Mouse (Mus musculus) layer of hippocampus, postnatal 14 days (tissue): ENCODE measurements around the gene Wdr41. TPM values are rescaled to one million over a fixed set of nuclear protein-coding genes. Genes with fewer than 3 reads are reported as not detected.

Experiments used
- DNase-seq, 2 experiments: peaks; one replicate each; pipeline ENCODE4 v3.0.0; 2021 to 2022; ENCODE audit warnings: low spot score in 2 of 2, mixed read lengths in 1 of 2
- total RNA-seq, 2 experiments: library from RNA; stranded (reverse); gene quantifications; 2 replicates each; pipeline ENCODE4 v1.2.3; 2021

The Wdr41 gene
- total RNA-seq, 2 experiments from 2014 or later = 22.5 to 23.7 TPM

DNA sequence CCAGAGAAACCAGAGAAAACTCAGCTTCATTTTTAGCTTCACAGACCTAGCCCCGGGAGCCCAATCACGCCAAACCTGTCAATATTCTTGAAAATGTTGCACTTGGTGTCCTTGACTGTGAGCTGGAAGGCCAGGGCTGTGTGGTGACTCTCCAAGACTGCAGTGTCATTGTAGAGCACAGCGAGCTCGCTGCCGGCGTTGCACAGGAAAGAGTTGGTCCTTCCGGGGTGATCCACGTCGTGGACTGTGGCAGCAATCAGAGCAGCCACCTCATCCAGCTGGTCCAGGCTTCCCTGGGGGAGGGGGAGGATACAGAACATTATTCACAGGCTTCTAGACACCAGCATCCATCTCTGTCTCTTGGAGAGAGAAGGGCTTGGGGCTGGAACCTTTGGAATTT lies 58.0 kb downstream of the Wdr41 start:
- DNase-seq = no peak

DNA sequence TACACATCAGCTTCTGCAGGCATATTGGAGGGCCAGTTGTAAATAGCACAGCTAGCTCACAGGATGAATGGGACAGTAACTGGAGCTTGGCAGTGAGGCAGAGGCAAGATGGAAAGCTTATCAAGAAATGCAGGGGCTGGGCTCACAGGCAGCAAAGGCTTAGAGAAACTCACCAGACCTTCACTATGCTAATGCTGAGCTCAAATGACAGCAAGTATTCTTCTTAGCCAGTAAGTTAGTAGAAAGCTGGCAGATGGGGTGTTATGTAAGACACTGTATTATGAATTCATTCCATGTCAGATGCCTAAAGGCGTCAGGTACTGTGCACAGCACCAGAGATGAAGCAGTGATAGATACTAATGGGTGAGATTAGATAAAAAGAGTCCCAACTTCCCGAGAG lies 58.6 kb downstream of the Wdr41 start:
- DNase-seq = peak in 1 of 2 experiments; percentile 72

DNA sequence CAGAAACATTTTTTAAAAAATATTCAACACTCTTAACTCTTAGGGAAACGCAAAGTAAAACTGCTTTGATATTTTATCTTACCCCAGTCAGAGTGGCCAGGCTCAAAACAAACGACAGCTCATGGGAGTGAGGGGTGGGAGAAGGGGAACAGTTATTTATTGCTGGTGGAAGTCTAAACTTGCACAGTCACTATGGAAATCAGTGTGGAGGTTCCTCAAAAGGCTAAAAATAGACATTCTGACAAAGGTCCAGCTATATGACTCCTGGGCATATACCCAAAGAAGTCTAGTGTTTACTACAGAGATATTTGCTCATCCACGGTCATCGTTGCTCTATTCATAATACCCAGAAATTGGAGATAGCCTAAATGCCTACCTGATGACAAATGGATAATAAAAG lies 62.1 kb downstream of the Wdr41 start:
- DNase-seq = no peak

DNA sequence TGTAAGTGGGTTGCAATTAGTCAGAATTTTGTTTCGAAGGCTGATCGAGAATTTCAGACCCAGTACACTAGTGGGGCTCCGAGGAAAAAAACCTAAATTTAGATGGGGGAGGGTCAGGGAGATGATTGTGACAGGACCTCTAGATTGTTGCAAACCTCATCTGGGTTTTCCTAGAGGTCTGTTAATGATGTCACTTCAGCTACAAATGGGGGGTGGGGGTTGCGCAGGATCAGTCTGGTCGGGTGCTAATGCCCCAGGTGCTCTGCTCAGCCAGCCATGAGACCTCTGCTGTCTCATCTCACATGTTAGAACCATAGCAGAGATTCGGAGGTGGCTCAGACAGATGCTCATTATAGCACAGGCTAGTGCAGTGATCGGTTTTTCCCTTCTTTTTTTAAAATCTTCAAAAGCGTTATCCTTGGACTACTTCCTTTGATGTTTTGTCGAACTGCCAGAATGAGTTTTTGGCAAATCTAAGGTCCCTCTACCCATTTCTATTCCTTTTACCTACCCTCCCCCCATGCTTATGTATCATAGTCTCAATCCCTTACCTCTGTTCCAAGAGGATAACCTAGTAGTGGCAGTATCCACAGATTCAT lies 64.1 kb downstream of the Wdr41 start:
- DNase-seq = no peak

DNA sequence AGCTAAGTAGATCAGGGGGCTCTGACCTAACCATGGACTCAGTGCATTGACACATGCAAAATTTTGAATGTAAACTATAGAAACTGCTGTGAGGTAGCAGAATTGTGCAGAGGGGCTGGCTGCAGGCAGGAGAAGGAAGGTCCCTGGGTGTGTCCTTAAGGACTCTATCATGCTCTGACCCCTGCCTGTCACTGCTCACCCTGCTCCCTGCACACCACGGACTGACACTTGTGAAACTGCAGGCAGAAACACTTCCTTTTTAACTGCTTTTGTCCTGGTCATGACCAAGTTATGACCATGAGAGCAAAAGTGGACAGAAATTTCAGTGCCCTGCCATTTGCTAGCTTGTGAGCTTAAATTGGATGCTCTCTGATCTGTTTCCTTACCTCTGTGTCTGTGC lies 68.0 kb downstream of the Wdr41 start:
- DNase-seq = no peak

DNA sequence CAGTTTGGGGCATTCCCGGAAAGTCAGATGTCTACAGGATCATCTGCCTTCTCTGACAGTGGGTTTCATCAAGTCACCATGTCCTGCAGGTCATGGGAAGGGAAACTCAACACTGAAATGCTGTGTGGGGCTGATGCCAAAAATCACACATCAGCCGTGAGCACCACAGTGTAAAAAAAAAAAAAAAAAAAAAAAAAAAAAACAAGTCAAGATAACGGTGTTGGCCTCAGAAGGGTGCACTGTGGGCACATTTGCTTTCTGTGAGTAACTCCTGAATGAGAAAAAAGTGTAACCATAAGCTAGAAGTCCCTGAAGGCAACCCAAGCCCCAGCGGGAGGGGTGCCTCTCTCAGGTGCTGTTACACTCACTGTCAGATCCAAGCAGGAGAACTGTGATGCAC lies 74.3 kb downstream of the Wdr41 start:
- no peak for DNase-seq

DNA sequence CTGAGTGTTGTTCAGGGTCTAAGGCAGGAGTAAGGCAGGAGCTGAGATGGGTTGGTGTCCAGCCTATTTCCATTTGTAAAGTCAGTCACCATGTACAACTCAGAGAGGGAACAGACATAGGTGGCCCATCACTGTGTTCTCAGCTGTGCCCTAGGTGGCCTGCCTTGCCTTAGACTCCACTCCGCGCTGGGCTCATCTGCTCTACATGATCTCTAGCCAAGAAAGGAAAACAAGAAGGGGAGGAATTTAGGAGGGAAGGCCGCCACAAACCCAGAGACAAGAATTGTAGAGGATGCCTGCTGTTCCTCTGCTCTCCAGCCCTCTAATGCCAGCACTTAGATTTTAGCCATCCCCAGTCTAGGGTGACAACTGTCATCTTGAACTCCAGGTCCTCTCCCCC lies 76.3 kb downstream of the Wdr41 start:
- no peak for DNase-seq

DNA sequence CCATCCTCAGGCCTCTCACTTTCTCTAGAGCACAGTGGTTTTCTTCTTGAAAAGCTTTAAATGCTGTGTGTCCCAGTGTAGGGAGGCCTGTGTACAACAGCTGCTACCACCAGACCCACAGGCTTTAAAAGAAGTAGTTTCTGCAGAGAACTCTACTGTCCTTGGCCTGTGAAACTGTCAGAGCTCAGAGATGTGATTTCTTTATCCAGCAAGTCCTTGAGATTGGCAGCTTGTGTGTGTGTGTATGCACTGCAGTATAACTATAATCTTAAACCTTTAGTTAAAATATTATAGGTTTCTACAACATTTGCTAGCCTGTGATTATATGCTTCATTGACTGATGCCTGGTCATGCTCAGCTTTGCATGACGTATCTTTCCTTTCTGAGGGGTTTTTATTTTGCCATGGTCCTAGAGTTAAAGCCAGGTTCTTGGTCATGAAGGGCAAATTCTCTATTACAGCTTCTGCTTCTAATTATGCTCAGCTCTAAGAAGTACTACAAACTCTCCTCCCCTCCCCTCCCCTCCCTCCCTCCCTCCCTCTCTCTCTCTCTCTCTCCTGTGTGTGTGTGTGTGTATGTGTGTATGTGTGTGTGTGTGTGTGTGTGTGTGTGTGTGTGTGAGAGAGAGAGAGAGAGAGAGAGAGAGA lies 79.7 kb downstream of the Wdr41 start:
- no peak for DNase-seq

DNA sequence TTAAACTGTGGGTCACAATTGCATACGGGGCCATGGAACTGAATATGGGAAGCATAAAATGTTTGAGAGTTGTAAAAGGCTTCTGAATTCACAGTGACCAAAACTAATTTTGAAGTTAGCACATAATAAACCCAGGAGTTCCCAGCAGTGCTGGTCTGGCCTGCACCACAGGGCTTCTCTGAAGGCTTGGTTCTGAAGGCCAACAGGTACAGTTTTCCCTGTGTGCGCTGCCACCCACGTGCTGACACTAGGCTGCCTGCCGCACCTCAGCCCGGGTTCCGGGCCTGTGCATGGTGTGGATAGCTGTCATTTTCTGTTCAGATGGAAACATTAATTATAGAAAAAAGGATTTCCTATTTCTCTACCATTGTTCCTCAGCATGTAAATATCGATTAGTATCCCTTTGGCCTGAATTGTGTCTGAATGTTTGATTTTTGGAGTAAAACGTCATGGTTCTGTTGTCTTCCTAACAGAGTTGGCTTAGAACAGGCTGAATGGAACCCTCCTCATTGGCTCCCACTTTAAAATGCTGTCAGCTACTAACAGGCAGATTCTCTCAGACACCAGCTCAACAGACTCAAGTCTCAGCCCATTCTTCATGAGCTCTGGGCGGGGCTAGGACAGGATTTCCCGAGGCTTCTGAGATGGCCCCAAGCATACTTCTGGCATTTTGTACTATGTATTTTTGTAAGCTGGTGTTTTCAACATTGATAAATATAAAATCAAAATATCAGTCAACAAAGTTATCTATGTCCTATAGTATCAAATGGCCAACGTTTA lies 80.5 kb downstream of the Wdr41 start:
- no peak for DNase-seq

DNA sequence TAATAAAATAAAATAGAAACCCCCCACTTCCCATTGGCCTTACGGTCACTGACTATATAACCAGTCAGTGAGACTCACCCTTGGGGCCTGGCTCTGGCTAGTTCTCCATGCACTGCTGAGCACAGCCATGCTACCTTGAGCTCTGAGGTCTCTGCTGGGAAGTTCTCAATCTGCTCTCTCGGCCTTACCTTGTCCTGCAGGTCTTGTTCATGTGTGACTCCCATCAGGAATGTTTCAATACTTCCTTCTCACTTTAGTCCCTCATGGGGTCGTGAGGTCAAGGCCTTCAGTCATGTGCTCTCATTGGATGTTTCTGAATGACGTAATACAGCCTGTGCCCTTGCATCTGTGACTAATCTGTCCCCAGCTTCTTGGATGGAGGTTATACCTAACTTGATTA lies 82.7 kb downstream of the Wdr41 start:
- DNase-seq = no peak

DNA sequence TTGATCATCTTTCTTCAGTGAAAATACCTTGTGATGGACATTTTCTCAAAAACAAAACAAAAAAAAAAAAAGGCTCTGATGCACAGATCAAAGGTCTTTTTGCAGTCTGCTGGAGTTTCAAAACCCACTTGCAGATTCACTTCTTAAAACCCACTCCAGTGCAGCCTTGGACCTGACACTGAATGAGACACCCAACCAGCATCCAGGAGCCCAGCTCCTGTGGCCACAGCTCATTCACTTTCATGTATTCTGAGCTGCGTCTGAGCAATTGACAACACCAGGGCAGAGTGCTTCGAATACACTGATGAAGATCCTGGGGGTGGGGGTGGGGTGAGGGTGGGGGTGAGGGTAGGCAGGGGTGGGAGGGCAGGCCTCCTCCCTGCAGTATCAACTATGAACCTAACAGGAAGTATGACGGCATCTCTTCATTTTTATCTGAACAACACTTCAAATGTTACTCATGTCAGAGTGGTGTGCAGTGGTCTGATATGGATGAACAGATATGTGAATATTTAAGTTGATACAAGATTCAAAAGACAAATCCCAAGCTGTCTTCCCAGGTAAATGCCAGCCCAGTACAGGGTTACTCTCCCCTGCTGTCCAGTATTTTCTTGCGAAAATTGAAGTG lies 87.4 kb downstream of the Wdr41 start:
- DNase-seq = no peak

DNA sequence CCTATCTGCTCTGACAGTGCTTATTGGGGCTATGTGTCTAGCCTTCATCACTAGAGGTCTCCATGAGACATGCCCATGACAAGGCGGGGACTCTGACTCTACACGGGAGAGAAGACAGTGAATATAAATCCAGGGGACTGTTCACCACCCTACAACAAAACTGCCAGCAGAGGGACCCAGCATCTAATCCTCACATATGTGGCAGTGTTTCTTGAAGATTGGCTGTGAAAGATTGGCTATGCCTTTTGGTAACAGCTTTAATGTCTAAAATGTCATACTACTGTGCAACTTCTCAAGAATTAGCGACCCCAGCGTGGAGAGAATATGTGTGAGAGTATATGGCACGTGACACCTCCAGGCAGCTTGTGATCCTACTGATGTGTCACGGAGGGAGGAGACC lies 91.7 kb downstream of the Wdr41 start:
- peak in 1 of 2 experiments; percentile 40 for DNase-seq

DNA sequence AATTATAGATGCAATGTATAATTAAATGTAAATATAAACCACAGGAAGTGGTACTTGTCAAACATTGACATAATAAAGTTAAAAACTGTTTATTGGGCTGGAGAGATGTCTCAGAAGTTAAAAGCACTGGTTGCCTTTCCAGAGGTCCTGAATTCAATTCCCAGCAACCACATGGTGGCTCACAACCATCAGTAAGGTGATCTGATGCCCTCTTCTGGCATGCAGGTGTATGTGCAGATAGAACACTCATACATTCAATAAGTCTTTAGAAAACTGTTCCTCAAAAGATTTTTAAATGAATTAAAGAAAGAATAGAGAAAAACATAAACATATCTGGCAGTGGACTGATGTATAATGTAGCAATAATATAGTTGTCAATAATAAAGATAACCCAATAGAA lies 94.1 kb downstream of the Wdr41 start:
- no peak for DNase-seq

Other genes starting within 250 kb of the Wdr41 start
- gene Tbca, start 187.4 kb upstream of the Wdr41 start, total RNA-seq = 100 to 1,000 TPM; 156 to 168 TPM
- gene Otp, start 100.7 kb upstream of the Wdr41 start, total RNA-seq = not detected